Mouse (Mus musculus) layer of hippocampus, adult 18-20 months (tissue): ENCODE measurements around the gene Hsd17b11. TPM values are rescaled to one million over a fixed set of nuclear protein-coding genes. Genes with fewer than 3 reads are reported as not detected.
A peak's percentile ranks its signal among the peaks of the same experiment; 100 is the strongest.
"Not testable (repeated sequence)": the region's sequence is repeated elsewhere in the genome, so short reads cannot be mapped to it uniquely, and the experiment has no call there.

Source experiments
- DNase-seq, 2 experiments: peaks; one replicate each; pipeline ENCODE4 v3.0.0; 2022; ENCODE audit warnings: low spot score in 2 of 2
- microRNA-seq, 2 experiments: library from miRNA; unstranded; fragments of <30 nt; microRNA quantifications; one replicate each; pipeline ENCODE4 v1.2.0; 2021
- total RNA-seq, 2 experiments: library from RNA; stranded (reverse); gene quantifications; 2 replicates each; pipeline ENCODE4 v1.2.3; 2021

Gene Hsd17b11
- total RNA-seq, 2 experiments from 2014 or later, result 53.9 to 61.3 TPM

DNA sequence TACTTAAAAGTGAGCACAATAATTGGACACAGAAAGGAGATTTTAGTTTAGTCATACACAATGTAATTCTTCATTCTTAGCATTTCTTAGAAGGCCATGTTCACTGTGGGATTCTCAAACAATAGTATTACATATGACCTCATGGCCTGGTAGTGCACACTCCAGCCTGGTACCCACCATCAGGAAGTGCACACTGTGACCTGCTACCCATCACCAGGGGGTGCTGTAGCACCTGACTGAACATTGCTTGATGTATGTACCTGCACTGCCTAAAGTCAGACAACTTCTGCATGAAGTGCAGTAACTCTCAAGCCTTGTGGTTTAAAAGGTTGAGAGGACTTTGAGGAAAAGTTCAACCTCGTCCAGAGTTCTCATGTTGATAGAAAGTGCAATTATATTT, 28.1 kb downstream of the Hsd17b11 start:
- DNase-seq, result no peak

DNA sequence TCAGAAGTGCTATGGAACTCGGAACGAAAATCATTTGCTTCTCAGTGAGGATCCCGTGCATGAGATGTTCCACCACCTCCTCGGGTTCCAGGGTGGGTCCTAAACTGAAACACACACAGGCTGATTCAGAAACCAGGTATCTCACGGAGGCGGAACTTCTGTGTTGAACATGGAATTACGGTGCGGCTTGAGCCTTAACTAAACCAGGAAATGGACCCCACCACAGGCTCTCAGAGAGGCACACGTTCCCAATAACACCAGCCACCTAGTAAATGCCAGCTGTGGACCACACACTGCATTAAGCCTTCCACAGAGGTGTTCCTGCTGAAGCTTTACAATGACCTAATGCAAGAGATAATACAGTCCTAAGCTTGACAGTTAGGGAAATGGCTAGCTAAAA, 28.9 kb downstream of the Hsd17b11 start:
- no peak for DNase-seq

DNA sequence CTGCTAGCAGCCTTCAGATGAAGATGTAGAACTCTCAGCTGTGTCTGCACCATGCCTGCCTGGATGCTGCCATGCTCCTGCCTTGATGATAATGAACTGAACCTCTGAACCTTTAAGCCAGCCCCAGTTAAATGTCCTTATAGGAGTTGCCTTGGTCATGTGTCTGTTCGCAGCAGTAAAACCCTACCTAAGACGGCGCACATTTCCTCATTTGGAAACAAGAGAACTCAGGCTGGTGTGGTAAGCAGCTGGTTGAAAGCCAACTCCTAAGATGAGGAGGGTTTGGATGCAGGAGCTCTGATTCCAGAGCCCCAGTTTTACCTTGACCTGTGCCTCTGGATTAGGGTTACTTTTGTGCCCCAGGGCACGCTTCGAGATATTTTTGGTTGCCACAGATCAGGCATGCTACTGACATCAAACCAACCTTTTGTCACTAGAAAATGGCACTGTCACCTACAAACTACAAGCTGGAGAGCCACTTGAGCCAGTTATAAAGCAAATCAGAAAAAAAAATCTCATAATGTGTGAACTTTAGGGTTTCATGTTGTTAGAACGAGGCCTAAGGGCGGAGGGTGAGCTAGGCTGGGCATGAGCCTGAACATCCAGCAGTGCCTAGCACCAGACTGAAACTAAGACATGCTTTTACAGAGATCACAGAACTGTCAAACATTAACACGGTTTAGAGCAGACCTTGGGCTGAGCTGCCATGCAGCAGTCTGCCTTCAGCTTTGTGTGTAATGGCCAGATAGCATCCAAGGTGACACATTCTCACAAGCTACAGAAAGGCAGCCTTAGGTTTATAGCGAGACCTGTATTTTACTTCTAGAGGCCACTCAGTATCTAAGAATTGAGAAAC, 40.8 kb downstream of the Hsd17b11 start:
- no peak for DNase-seq

DNA sequence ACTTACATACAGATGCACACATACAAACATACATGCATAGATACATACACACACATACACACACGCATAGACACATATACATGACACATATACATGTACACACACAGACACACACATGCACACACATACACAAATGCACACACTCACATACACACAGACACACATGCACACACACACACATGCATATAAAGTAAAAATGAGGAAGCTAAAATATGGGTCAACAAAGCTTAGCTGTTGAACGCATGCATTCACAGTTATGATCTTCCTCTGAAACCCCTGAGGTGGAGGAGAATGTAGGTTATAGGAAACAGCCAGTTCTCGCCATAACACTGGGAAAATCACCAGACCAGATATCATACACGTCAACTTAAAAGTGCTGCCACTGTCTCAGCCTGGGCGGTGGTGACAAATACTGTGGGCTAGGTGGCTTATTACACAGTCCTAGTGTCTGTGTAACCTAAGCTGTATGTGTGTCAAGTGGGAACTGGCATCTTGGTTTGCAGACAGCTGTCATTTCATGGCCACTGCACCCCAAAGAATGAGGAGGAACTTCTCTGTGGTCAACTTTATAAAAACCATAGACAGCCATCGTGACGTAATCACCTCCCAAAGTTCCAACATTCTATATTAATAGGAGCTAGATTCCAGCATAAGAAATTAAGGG, 43.7 kb downstream of the Hsd17b11 start:
- DNase-seq, result no peak

DNA sequence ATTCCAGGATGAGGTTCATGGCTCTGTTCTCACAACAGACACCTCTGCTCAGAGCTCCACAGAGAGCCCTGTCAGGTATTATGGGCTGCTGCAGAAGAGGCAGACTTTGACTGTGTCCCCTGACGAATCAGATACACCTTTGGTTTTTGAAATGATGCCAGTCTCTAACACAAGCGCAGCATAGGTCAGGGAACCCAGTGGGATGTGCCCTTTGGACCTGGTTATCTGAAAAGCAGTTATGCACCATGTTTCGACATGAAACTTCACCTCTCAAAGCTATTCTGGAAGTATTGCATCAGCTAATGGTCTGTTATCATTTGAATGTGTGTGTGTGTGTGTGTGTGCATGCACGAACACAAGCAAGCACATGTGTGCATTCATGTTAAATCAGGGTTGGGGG, 44.4 kb downstream of the Hsd17b11 start, which contains the start of gene Hsd17b13:
Gene Hsd17b13 (minus strand): TSS at position 114 of the 400 bp plus-strand sequence.
- DNase-seq, result no peak

DNA sequence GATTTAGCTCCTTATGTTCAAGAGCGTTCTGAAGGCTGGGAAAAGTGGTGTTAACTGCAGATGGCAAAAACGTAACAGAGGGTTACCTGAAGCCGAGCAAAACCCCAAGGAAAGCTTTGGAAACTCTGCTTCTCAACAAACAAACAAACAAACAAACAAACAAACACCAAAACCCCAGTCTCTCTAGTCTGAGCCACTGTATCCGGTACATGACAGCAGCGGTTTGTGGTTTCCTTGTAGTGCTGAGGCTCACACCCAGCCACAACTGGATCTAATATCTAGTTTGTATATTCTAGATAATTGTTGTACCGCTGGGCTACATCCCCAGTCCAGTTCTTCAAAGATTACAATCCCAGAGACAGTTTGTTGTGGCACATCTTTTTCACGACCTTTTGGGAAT, 46.0 kb downstream of the Hsd17b11 start:
- no peak for DNase-seq

DNA sequence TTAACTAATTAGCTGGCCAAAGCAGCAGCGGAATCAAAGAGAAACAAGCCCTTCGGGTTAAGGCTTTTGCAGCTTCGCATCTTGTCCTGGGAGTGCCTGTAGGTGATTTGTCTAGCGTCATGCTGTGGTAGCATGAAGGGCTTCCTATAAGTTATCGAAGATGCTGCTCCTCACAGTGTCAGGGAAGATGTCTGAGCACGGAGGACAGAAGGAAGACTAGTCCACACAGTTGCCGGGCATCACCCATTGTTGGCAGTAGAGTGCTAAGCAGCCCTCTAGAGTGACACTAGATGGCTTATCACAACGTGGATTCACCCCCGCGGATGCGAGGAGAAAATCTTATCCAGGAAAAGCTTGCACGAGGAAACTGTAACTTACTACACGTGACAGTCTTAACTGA, 48.9 kb downstream of the Hsd17b11 start:
- DNase-seq, result no peak

DNA sequence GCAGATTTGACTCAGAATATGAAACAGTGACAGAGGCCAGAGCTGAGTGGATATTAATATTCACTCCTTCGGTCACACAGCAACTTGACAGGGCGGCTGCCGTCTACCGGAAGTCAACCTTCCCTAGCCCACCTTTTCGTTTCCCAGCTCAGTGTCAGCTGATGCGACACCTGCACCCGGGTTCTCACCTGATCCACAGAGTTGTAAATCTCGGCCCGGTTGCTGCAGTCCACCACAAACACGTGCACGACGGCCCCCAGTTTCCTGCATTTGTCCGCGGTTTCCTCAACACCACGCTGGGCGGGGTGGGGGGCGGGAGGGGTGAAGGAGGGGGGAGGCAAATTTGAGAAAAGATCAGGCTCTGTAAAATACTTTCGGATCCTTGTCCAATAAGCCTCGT, 49.3 kb downstream of the Hsd17b11 start:
- DNase-seq, result no peak

DNA sequence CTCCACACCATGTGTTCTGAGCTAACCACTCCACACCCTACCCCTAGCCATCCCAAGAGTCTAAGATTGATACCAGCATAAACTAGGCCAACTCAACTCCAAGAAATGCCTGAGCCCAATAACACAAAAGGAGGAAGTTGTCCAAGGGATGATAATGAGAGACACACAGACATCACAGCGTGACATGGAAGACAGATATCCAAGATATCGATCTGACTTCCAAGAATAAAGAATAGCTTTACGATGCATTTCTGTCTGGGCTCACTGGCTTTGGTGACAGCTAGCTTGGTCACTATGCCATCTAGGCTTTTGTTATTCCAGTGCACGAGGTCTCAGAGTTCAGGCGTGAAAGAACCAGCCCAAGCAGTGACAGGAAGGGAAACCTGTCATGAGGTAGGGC, 50.7 kb downstream of the Hsd17b11 start:
- DNase-seq, result no peak

DNA sequence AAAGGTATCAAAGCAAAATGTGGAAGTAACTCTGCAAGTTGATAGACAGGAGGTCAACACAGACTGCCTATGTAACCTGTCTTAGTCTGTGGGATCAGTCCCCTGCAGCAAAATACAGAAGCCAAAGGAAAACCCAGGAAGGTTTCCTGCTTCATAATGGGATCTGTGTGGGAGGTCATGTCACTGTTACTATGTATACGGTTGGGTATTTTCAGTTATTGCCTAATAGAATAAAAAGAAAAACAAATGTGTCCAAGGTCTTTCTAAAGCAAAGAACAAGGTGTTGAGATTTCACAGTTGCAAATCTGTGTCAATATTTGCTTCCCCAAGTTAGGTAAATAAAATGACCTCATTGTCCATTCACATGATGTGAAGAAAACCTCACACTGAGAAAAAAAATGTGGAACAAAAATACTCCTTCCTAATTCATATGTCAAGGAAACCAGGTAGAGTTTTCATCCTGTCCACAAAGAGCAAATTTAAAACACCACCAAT, 58.7 kb downstream of the Hsd17b11 start:
- DNase-seq, result no peak

DNA sequence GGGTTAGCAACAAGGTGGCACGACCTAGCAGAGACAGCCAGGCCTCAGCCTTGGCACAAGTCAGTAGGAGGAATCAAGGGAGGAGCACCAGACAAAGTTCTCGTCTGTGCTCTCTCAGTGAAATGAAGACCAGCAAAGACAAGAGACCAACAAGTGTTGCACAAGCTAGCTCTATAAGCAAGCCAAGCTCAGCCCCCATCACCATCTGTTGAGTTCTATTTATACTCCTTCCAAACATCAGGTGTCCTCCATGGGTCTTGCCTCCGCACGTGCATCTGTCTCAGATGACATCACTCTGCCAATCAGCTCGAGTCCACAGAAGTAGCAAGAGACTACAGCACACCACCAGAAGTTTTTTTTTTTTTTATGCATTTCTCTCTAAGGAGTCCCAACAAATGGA, 67.1 kb downstream of the Hsd17b11 start:
- peak; percentile 30 to 53 for DNase-seq

DNA sequence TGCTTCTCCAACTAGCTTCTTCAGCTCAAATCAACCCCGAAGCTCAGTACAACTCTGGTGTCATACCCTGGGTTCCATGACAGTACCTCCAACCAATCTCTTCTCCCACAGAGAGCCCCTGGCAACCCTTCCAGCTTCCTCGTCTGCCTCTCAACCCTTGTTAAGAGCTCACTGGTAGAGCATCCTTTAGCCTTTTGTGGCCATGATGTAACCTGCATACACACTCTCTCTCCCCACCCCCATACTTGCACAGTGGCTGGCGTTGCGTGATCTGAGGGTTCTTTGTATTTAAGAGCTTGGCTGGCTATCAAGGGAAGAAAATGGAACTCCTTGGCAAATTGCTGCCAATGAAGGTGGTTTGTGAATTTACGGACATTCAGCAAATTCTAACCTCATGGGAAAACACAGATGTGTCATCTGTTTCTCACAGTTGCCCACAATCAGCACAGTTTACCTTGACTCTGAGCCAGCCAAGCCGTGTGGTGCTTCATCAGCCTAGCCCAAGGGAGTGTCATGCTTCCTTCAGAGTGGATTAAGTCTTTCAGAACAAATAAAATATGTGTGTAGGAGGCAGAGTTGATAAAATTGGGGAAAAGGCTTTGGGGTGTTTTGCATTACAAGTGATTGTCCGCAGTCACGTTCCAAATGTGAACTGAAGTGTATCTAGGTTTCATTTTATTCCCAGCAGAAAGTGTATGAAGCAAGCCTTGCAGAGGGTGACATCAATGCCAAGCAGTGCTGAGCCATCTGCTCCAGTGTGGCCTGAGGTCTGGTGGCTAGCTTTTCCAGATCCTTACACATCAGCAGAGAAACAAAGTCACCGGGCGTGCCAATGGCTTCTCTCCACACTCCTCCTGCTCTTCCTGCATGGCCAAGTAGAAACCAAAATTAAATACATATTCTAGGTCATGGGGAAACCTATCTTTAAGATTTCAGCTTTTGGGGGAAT, 68.3 kb downstream of the Hsd17b11 start:
- DNase-seq, result no peak

DNA sequence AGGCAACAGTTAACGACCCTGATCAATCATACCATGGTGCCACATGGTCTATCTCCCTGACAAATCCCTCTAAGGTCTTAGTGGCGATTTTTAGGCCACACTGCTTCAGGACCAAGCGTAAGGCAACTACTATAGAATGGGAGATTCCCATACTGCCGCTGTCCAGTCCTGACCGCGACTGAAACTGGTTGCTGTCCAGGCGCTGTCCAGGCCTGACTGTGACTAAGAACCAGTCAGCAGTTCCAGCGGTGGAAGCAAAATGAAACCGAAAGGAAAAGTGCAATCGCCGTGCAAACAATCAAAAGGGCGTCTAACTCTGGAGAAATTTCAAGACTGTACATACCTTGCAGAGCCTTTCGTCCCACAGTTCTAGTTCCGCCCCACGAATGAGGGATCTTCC, 71.6 kb downstream of the Hsd17b11 start:
- DNase-seq, result not testable (repeated sequence)

DNA sequence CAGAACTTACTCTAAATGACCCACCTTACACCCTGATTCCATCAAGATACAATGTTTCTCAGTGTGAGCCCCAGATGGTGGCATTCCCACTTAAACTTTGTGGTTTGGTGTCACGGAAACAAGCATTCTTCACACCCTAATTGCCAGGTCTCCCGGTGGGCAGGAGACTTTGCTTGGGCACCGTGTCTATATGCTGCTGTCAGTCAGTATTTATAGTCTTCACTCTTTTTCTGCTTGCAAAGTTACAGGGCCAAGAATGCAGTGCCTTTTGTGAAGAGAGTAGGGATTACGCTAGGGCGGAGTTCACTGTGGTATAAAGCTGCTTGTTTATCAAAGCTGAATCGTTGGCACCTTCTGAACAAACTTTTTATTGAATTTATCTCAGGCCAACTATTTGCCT, 78.5 kb downstream of the Hsd17b11 start:
- DNase-seq, result no peak

DNA sequence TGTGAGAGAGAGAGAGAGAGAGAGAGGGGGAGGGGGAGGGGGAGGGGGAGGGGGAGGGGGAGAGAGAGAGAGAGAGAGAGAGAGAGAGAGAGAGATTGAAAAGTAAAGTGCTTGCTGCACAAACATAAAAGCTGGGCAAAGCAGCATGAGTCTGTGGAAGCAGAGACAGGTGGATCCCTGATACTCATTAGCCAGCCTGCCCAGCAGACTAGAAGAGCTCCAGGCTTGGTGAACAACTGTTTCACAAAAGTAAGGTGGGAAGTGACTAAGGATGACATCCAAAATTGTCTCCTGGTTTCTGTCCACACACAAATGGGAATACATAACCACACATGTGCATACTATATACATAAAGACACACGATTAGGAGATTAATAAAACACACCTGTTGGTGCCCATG, 81.9 kb downstream of the Hsd17b11 start:
- DNase-seq, result no peak

Small RNA genes lying within 50 kb of the gene (microRNA-seq; reads per million reads assigned to microRNA genes)
- 0 to 0.99 reads per million in 2 experiments for gene Mir5619

Other genes with a start within 250 kb of the Hsd17b11 start
- gene Klhl8, start 110.7 kb downstream of the Hsd17b11 start, total RNA-seq, result 10 to 100 TPM; 35.2 to 35.7 TPM
- gene Hsd17b13, start 44.5 kb downstream of the Hsd17b11 start, total RNA-seq, result not detected
- gene Nudt9, start 24.4 kb upstream of the Hsd17b11 start, total RNA-seq, result 10 to 100 TPM; 76.8 to 77.4 TPM
- gene Gm17660, start 55.7 kb upstream of the Hsd17b11 start, total RNA-seq, result not detected
- 1,000 to 10,000 TPM; 1,467 to 1,533 TPM for gene Sparcl1, start 91.8 kb upstream of the Hsd17b11 start, total RNA-seq
- gene Dspp, start 148.8 kb upstream of the Hsd17b11 start, total RNA-seq, result under 1 TPM in 1 of 2 experiments, not detected in 1; 0.08 TPM
- gene Dmp1, start 180.7 kb upstream of the Hsd17b11 start, total RNA-seq, result 1 to 10 TPM; 7.5 to 7.7 TPM